Mouse (Mus musculus) limb, embryonic 14.5 days (tissue): ENCODE results near the gene Tapbp. TPM values are rescaled to one million over a fixed set of nuclear protein-coding genes. Genes with fewer than 3 reads are reported as not detected.

ENCODE experiments used
- ATAC-seq: fragments of 200-750 bp; cut with Nextera tagmentation; 2 replicates; pipeline ENCODE4 v1.8.0; 2017; ENCODE audit warnings: low read depth, moderate number of reproducible peaks, moderate TSS enrichment; ENCODE audit not compliant: low FRiP score
- DNase-seq: peaks from one replicate; pipeline ENCODE4 v3.0.0-alpha.2; 2015; ENCODE audit warnings: low spot score
- H3K27ac ChIP-seq: fragments of 300-500 bp; sonication (generic); replicated peaks from 2 replicates; pipeline ENCODE4 v1.5.1; 2014; ENCODE audit warnings: low read depth, mild to moderate bottlenecking, low read length, moderate library complexity, mixed read lengths
- H3K27me3 ChIP-seq: fragments of 300-500 bp; sonication (generic); 2 replicates; pipeline ENCODE4 v1.6.1; 2014; ENCODE audit warnings: low read length, mixed read lengths; ENCODE audit not compliant: control insufficient read depth, insufficient read depth
- H3K36me3 ChIP-seq: fragments of 300-500 bp; sonication (generic); 2 replicates; pipeline ENCODE4 v1.6.1; 2014; ENCODE audit warnings: mild to moderate bottlenecking, low read length, moderate library complexity, mixed read lengths; ENCODE audit not compliant: control insufficient read depth, insufficient read depth
- H3K4me1 ChIP-seq: fragments of 300-500 bp; sonication (generic); 2 replicates; pipeline ENCODE4 v1.6.1; 2014; ENCODE audit warnings: antibody characterized with exemption, low read length, mixed read lengths; ENCODE audit not compliant: control insufficient read depth, insufficient read depth
- H3K4me2 ChIP-seq: fragments of 300-500 bp; sonication (generic); replicated peaks from 2 replicates; pipeline ENCODE4 v1.6.1; 2014; ENCODE audit warnings: low read depth, mild to moderate bottlenecking, low read length, moderate library complexity; ENCODE audit not compliant: severe bottlenecking
- H3K4me3 ChIP-seq: fragments of 300-500 bp; sonication (generic); replicated peaks from 2 replicates; pipeline ENCODE4 v1.5.1; 2014; ENCODE audit warnings: low read length
- H3K9ac ChIP-seq: fragments of 300-500 bp; sonication (generic); 2 replicates; pipeline ENCODE4 v1.6.1; 2014; ENCODE audit warnings: mild to moderate bottlenecking, low read depth, low read length, moderate library complexity; ENCODE audit not compliant: severe bottlenecking
- H3K9me3 ChIP-seq: fragments of 300-500 bp; sonication (generic); 2 replicates; pipeline ENCODE4 v1.6.1; 2016; ENCODE audit warnings: low read length; ENCODE audit not compliant: control insufficient read depth
- POLR2A ChIP-seq: fragments of 200-500 bp; IDR thresholded peaks from 2 replicates; pipeline ENCODE4 v1.8.0; 2012; ENCODE audit warnings: inconsistent platforms, mild to moderate bottlenecking, moderate library complexity, borderline replicate concordance; ENCODE audit not compliant: insufficient read depth, insufficient read length; ENCODE audit errors: extremely low read depth
- WGBS: fragments of 180-500 bp; shearing (Covaris S2); extraction: QIAGEN DNeasy Blood & Tissue Kit; methylation state at CpG from one replicate; pipeline ENCODE4 v1.1.7; 2014; 5-methylcytosine and 5-hydroxymethylcytosine counted together
- polyA plus RNA-seq, 2 experiments: library from polyadenylated mRNA; depleted of rRNA in 1 of 2; stranded (reverse) in 1 of 2; unstranded in 1 of 2; fragments of >200 nt; fragmentation: Nextera tagmentation in 1 of 2; extraction: Ambion mirVana in 1 of 2; gene quantifications; 2 replicates each; pipeline versions ENCODE4 v1.2.1 to v1.2.3; 2012 to 2014

Tapbp gene
- polyA plus RNA-seq, 2 experiments = 18.7 to 28.9 TPM

GRCm38 (mm10) chr17:33931159-33931866 is 15.6 kb downstream of the Tapbp start:
- Histone ChIP-seq H3K9ac (peak overlapping the region; percentile 72), H3K4me1 (peaks cover 15% of the 10 kb centered on the region), H3K4me3 (peak overlapping the region; percentile 84), H3K4me2 (peak overlapping the region; percentile 98), H3K9me3 (no peaks in the 10 kb centered on the region), H3K27me3 (no peaks in the 10 kb centered on the region), H3K27ac (no peak overlapping the region), H3K36me3 (peaks cover 42% of the 10 kb centered on the region)
- no peak for TF ChIP-seq POLR2A
- DNase-seq (no peak), ATAC-seq (no peak)
- 30% methylated on average over 18 of the region's 18 CpGs for WGBS

- Histone ChIP-seq H3K4me3 (0 out of 2 replicates have a peak overlapping the region, but pooled peaks have one; percentile 84), H3K27ac (no peak overlapping the region), H3K27me3 (no peaks in the 10 kb centered on the region), H3K9me3 (no peaks in the 10 kb centered on the region), H3K4me1 (peaks cover 15% of the 10 kb centered on the region), H3K9ac (no peak overlapping the region), H3K36me3 (peaks cover 40% of the 10 kb centered on the region), H3K4me2 (no peak overlapping the region)
- DNase-seq = no peak
- ATAC-seq = no peak
- 93% methylated on average over 11 of the region's 11 CpGs for WGBS
- no peak for TF ChIP-seq POLR2A
These were observed 16.2 kb downstream of the Tapbp start for GRCm38 (mm10) chr17:33931947-33932346.

GRCm38 (mm10) chr17:33932448-33932847 is 16.7 kb downstream of the Tapbp start:
- H3K36me3 ChIP-seq = peaks cover 45% of the 10 kb centered on the region
- 94% methylated on average over 14 of the region's 14 CpGs for WGBS
- no peak overlapping the region for H3K9ac ChIP-seq
- no peaks in the 10 kb centered on the region for H3K27me3 ChIP-seq
- H3K27ac ChIP-seq = no peak overlapping the region
- no peak for TF ChIP-seq POLR2A
- no peak for ATAC-seq
- peaks cover 15% of the 10 kb centered on the region for H3K4me1 ChIP-seq
- H3K9me3 ChIP-seq = no peaks in the 10 kb centered on the region
- no peak overlapping the region for H3K4me2 ChIP-seq
- H3K4me3 ChIP-seq = no peak overlapping the region
- DNase-seq = no peak

- peaks cover 14% of the 10 kb centered on the region for H3K4me1 ChIP-seq
- no peak overlapping the region for H3K27ac ChIP-seq
- DNase-seq (no peak), ATAC-seq (no peak)
- no peak overlapping the region for H3K4me2 ChIP-seq
- 93% methylated on average over 13 of the region's 15 CpGs for WGBS
- TF ChIP-seq POLR2A = no peak
- peaks cover 45% of the 10 kb centered on the region for H3K36me3 ChIP-seq
- H3K9ac ChIP-seq = no peak overlapping the region
- no peaks in the 10 kb centered on the region for H3K9me3 ChIP-seq
- no peak overlapping the region for H3K4me3 ChIP-seq
- no peaks in the 10 kb centered on the region for H3K27me3 ChIP-seq
These were observed 17.3 kb downstream of the Tapbp start for GRCm38 (mm10) chr17:33932970-33933369.

GRCm38 (mm10) chr17:33935422-33936055 is 19.8 kb downstream of the Tapbp start:
- Histone ChIP-seq H3K9me3 (no peaks in the 10 kb centered on the region), H3K9ac (no peak overlapping the region), H3K27me3 (no peaks in the 10 kb centered on the region), H3K36me3 (peaks cover 51% of the 10 kb centered on the region), H3K27ac (no peak overlapping the region), H3K4me1 (peaks cover 14% of the 10 kb centered on the region), H3K4me3 (no peak overlapping the region), H3K4me2 (no peak overlapping the region)
- WGBS = 91% methylated on average over 19 of the region's 21 CpGs
- DNase-seq = no peak
- no peak for ATAC-seq
- no peak for TF ChIP-seq POLR2A
